Comparison of ENCODE assay signal across 9 mouse cellular contexts in genomic region chr15:6056887-6057626, GRCm38 (mm10).
DNase-seq lines count a peak whose midpoint lies in the region; ATAC-seq and TF ChIP-seq lines count a peak whose summit lies in the region.
"Had no signal": no experiment of that assay in that cellular context is flagged by ENCODE, and none has a peak within 500 bp of the region (broad histone marks: within the 10 kb centered on the region; RNA-seq: fewer than 3 reads in every experiment).

No protein-coding gene starts in this region.

- H3K27me3 ChIP-seq in E14TG2a.4 (ENCODE audit: insufficient read depth, low read length): no peaks in the 10 kb centered on the region
- H3K27me3 ChIP-seq in midbrain, embryonic 16.5 days (ENCODE audit: control insufficient read depth, insufficient read depth, low read depth, low read length): no peaks in the 10 kb centered on the region

- no peak overlapping the region for H3K9ac ChIP-seq in midbrain, embryonic 16.5 days (ENCODE audit: low read depth, low read length)

- 60% methylated on average over 11 of the region's 11 CpGs for WGBS in midbrain, embryonic 16.5 days

- intact Hi-C loops in gastrocnemius, postnatal 14 days (cut with DNase I; ENCODE audit: low total_unique reads): no loop called here

- H3K4me3 ChIP-seq in E14TG2a.4 (replicated peaks; ENCODE audit: low read length): 0 out of 2 replicates have a peak overlapping the region, but pooled peaks have one; percentile 20
- no peak overlapping the region for H3K4me3 ChIP-seq in midbrain, embryonic 16.5 days (ENCODE audit: low read depth, low read length)
- H3K4me3 ChIP-seq: erythroblast, embryonic 14.5 days had no signal

- no peaks in the 10 kb centered on the region for H3K36me3 ChIP-seq in E14TG2a.4 (ENCODE audit: insufficient read depth, low read length)
- no peaks in the 10 kb centered on the region for H3K36me3 ChIP-seq in midbrain, embryonic 16.5 days (ENCODE audit: control insufficient read depth, insufficient read depth, low read length)

- no peak for TF ChIP-seq CTCF in E14TG2a.4 (conservative IDR thresholded peaks at IDR 0.05; ENCODE audit: low read length)

- no peak overlapping the region for H3K27ac ChIP-seq in midbrain, embryonic 16.5 days (ENCODE audit: low read length)

- peaks cover 15% of the 10 kb centered on the region for H3K9me3 ChIP-seq in E14TG2a.4 (ENCODE audit: low read length)
- no peaks in the 10 kb centered on the region for H3K9me3 ChIP-seq in midbrain, embryonic 16.5 days (replicated peaks; ENCODE audit: control insufficient read depth, low read length, poor library complexity, severe bottlenecking)

- H3K4me2 ChIP-seq in midbrain, embryonic 16.5 days (ENCODE audit: low read length): no peak overlapping the region

- peaks cover 8% of the 10 kb centered on the region for H3K4me1 ChIP-seq in E14TG2a.4 (replicated peaks; ENCODE audit: low read depth, low read length)
- no peaks in the 10 kb centered on the region for H3K4me1 ChIP-seq in midbrain, embryonic 16.5 days (ENCODE audit: control insufficient read depth, insufficient read depth, low read length)

- DNase-seq in gastrocnemius, postnatal 14 days: peak; percentile 10
- no peak for DNase-seq in gastrocnemius, adult 8-10 months (ENCODE audit: low spot score in 2 of 2)
- DNase-seq in gastrocnemius, postnatal 25 days: peak; percentile 26
- peak; percentile 29 for DNase-seq in lung, postnatal 25 days (ENCODE audit: low spot score)
- DNase-seq in thymus, postnatal 36 days: no peak
- no peak for DNase-seq in cerebellum, postnatal 36 days

- ATAC-seq in midbrain, embryonic 16.5 days: no peak

Comparison
In these comparisons a context has a peak if more than half of its experiments do, and no peak if none do; other contexts are left out.
1. DNase-seq: peak in gastrocnemius, postnatal 14 days (single experiment), gastrocnemius, postnatal 25 days (single experiment) and lung, postnatal 25 days (single experiment); none in gastrocnemius, adult 8-10 months (0 of 2), thymus, postnatal 36 days (0 of 2) and cerebellum, postnatal 36 days (0 of 2).